Mouse (Mus musculus): ENCODE measurements around the gene Sirpb1a.
"Not testable (repeated sequence)": the region's sequence is repeated elsewhere in the genome, so short reads cannot be mapped to it uniquely, and the experiment has no call there.

- not testable (repeated sequence) for TF ChIP-seq CTCF (IDR thresholded peaks at IDR 0.05; ENCODE audit: low read depth, low read length); POLR2A (IDR thresholded peaks at IDR 0.05; ENCODE audit: borderline replicate concordance, low read depth, low read length)
Measured at GRCm38 (mm10) chr3:15345606-15346005, 80.7 kb downstream of the Sirpb1a start.

Data from bone marrow macrophage, adult 2 months (primary cell).